Mouse (Mus musculus): ENCODE results near the gene Drg1. TPM values are rescaled to one million over a fixed set of nuclear protein-coding genes. Genes with fewer than 3 reads are reported as not detected.
"Not testable (repeated sequence)": the region's sequence is repeated elsewhere in the genome, so short reads cannot be mapped to it uniquely, and the experiment has no call there.

Gene Drg1
- polyA plus RNA-seq, 1 experiment from 2014 or later = 200 TPM

GRCm38 (mm10) chr11:3200636-3201035 is 65.6 kb downstream of the Drg1 start:
- not testable (repeated sequence) for H3K36me3 ChIP-seq (ENCODE audit: control insufficient read depth, insufficient read depth, low read length); H3K27me3 ChIP-seq (ENCODE audit: control insufficient read depth, insufficient read depth, low read length); H3K27ac ChIP-seq (ENCODE audit: low read length); ATAC-seq (ENCODE audit: insufficient number of reproducible peaks, insufficient read depth, low FRiP score, low read depth); H3K4me3 ChIP-seq (ENCODE audit: low read depth, low read length); H3K9ac ChIP-seq (replicated peaks; ENCODE audit: low read depth, low read length); H3K4me1 ChIP-seq (ENCODE audit: control insufficient read depth, insufficient read depth, low read length); H3K9me3 ChIP-seq (ENCODE audit: control insufficient read depth, low read depth, low read length); H3K4me2 ChIP-seq (replicated peaks; ENCODE audit: low read depth, low read length)
- 96% methylated on average over 6 of the region's 7 CpGs for WGBS

GRCm38 (mm10) chr11:3193363-3193762 is 72.9 kb downstream of the Drg1 start, which contains the start of gene Sfi1:
TSS of gene Sfi1 (minus strand) at chr11:3193463.
- H3K9me3 ChIP-seq (ENCODE audit: control insufficient read depth, low read depth, low read length) = no peaks in the 10 kb centered on the region
- no peak within 1 kb of the TSS for H3K4me2 ChIP-seq (replicated peaks; ENCODE audit: low read depth, low read length)
- no peak within 1 kb of the TSS for H3K4me3 ChIP-seq (ENCODE audit: low read depth, low read length)
- H3K36me3 ChIP-seq (ENCODE audit: control insufficient read depth, insufficient read depth, low read length) = no peaks in the 10 kb centered on the region
- no peak within 1 kb of the TSS for H3K27ac ChIP-seq (ENCODE audit: low read length)
- no peaks in the 10 kb centered on the region for H3K27me3 ChIP-seq (ENCODE audit: control insufficient read depth, insufficient read depth, low read length)
- no peaks in the 10 kb centered on the region for H3K4me1 ChIP-seq (ENCODE audit: control insufficient read depth, insufficient read depth, low read length)
- no peak for ATAC-seq (ENCODE audit: insufficient number of reproducible peaks, insufficient read depth, low FRiP score, low read depth)
- WGBS = 86% methylated on average over 25 of the region's 25 CpGs
- no peak within 1 kb of the TSS for H3K9ac ChIP-seq (replicated peaks; ENCODE audit: low read depth, low read length)

GRCm38 (mm10) chr11:3182707-3183106 is 83.5 kb downstream of the Drg1 start:
- not testable (repeated sequence) for ATAC-seq (ENCODE audit: insufficient number of reproducible peaks, insufficient read depth, low FRiP score, low read depth)
- WGBS = 90% methylated on average over 1 of the region's 1 CpGs

GRCm38 (mm10) chr11:3181971-3182370 is 84.2 kb downstream of the Drg1 start:
- H3K9me3 ChIP-seq (ENCODE audit: control insufficient read depth, low read depth, low read length); H3K4me2 ChIP-seq (replicated peaks; ENCODE audit: low read depth, low read length); H3K9ac ChIP-seq (replicated peaks; ENCODE audit: low read depth, low read length); H3K4me3 ChIP-seq (ENCODE audit: low read depth, low read length); H3K4me1 ChIP-seq (ENCODE audit: control insufficient read depth, insufficient read depth, low read length); H3K27me3 ChIP-seq (ENCODE audit: control insufficient read depth, insufficient read depth, low read length); H3K27ac ChIP-seq (ENCODE audit: low read length); ATAC-seq (ENCODE audit: insufficient number of reproducible peaks, insufficient read depth, low FRiP score, low read depth); H3K36me3 ChIP-seq (ENCODE audit: control insufficient read depth, insufficient read depth, low read length): not testable (repeated sequence)
- 45% methylated on average over 1 of the region's 1 CpGs for WGBS

More at GRCm38 (mm10) chr11:3182707-3183106, 83.5 kb downstream of the Drg1 start:
- H3K9me3 ChIP-seq (ENCODE audit: control insufficient read depth, low read depth, low read length); H3K4me1 ChIP-seq (ENCODE audit: control insufficient read depth, insufficient read depth, low read length); H3K36me3 ChIP-seq (ENCODE audit: control insufficient read depth, insufficient read depth, low read length); H3K9ac ChIP-seq (replicated peaks; ENCODE audit: low read depth, low read length); H3K27ac ChIP-seq (ENCODE audit: low read length); H3K4me2 ChIP-seq (replicated peaks; ENCODE audit: low read depth, low read length); H3K4me3 ChIP-seq (ENCODE audit: low read depth, low read length); H3K27me3 ChIP-seq (ENCODE audit: control insufficient read depth, insufficient read depth, low read length): not testable (repeated sequence)

- not testable (repeated sequence) for H3K4me2 ChIP-seq (replicated peaks; ENCODE audit: low read depth, low read length); H3K4me1 ChIP-seq (ENCODE audit: control insufficient read depth, insufficient read depth, low read length); H3K27me3 ChIP-seq (ENCODE audit: control insufficient read depth, insufficient read depth, low read length); H3K4me3 ChIP-seq (ENCODE audit: low read depth, low read length); H3K9me3 ChIP-seq (ENCODE audit: control insufficient read depth, low read depth, low read length); H3K36me3 ChIP-seq (ENCODE audit: control insufficient read depth, insufficient read depth, low read length); H3K27ac ChIP-seq (ENCODE audit: low read length); H3K9ac ChIP-seq (replicated peaks; ENCODE audit: low read depth, low read length); ATAC-seq (ENCODE audit: insufficient number of reproducible peaks, insufficient read depth, low FRiP score, low read depth)
- WGBS = 61% methylated on average over 4 of the region's 4 CpGs
Observed at GRCm38 (mm10) chr11:3181250-3181649, 85.0 kb downstream of the Drg1 start.

GRCm38 (mm10) chr11:3180510-3181160 is 85.6 kb downstream of the Drg1 start:
- H3K27ac ChIP-seq (ENCODE audit: low read length); H3K4me1 ChIP-seq (ENCODE audit: control insufficient read depth, insufficient read depth, low read length); H3K9ac ChIP-seq (replicated peaks; ENCODE audit: low read depth, low read length); H3K4me2 ChIP-seq (replicated peaks; ENCODE audit: low read depth, low read length); ATAC-seq (ENCODE audit: insufficient number of reproducible peaks, insufficient read depth, low FRiP score, low read depth); H3K36me3 ChIP-seq (ENCODE audit: control insufficient read depth, insufficient read depth, low read length); H3K27me3 ChIP-seq (ENCODE audit: control insufficient read depth, insufficient read depth, low read length); H3K4me3 ChIP-seq (ENCODE audit: low read depth, low read length); H3K9me3 ChIP-seq (ENCODE audit: control insufficient read depth, low read depth, low read length): not testable (repeated sequence)
- 76% methylated on average over 6 of the region's 6 CpGs for WGBS

- not testable (repeated sequence) for H3K9ac ChIP-seq (replicated peaks; ENCODE audit: low read depth, low read length); ATAC-seq (ENCODE audit: insufficient number of reproducible peaks, insufficient read depth, low FRiP score, low read depth); H3K27ac ChIP-seq (ENCODE audit: low read length); H3K27me3 ChIP-seq (ENCODE audit: control insufficient read depth, insufficient read depth, low read length); H3K9me3 ChIP-seq (ENCODE audit: control insufficient read depth, low read depth, low read length); H3K4me1 ChIP-seq (ENCODE audit: control insufficient read depth, insufficient read depth, low read length); H3K4me3 ChIP-seq (ENCODE audit: low read depth, low read length); H3K4me2 ChIP-seq (replicated peaks; ENCODE audit: low read depth, low read length); H3K36me3 ChIP-seq (ENCODE audit: control insufficient read depth, insufficient read depth, low read length)
- 87% methylated on average over 7 of the region's 7 CpGs for WGBS
Observed at GRCm38 (mm10) chr11:3179726-3180092, 86.5 kb downstream of the Drg1 start.

GRCm38 (mm10) chr11:3178968-3179725 is 87.1 kb downstream of the Drg1 start:
- H3K9me3 ChIP-seq (ENCODE audit: control insufficient read depth, low read depth, low read length); H3K9ac ChIP-seq (replicated peaks; ENCODE audit: low read depth, low read length); H3K4me2 ChIP-seq (replicated peaks; ENCODE audit: low read depth, low read length); ATAC-seq (ENCODE audit: insufficient number of reproducible peaks, insufficient read depth, low FRiP score, low read depth); H3K36me3 ChIP-seq (ENCODE audit: control insufficient read depth, insufficient read depth, low read length); H3K4me3 ChIP-seq (ENCODE audit: low read depth, low read length); H3K27ac ChIP-seq (ENCODE audit: low read length); H3K4me1 ChIP-seq (ENCODE audit: control insufficient read depth, insufficient read depth, low read length); H3K27me3 ChIP-seq (ENCODE audit: control insufficient read depth, insufficient read depth, low read length): not testable (repeated sequence)
- 81% methylated on average over 6 of the region's 6 CpGs for WGBS
